Mouse (Mus musculus) embryonic fibroblast, embryonic 13.5 days (primary cell): ENCODE measurements around the gene Upk1a.

ENCODE experiments used
- CTCF ChIP-seq: IDR thresholded peaks from 2 replicates; pipeline ENCODE4 v1.5.1; 2011; ENCODE audit warnings: mild to moderate bottlenecking, control low read depth, low read length, moderate library complexity, borderline replicate concordance; ENCODE audit not compliant: insufficient read depth
- POLR2A ChIP-seq: IDR thresholded peaks from 2 replicates; pipeline ENCODE4 v1.6.1; 2011; ENCODE audit warnings: low read depth, mild to moderate bottlenecking, control low read depth, low read length, moderate library complexity

- no peak for TF ChIP-seq POLR2A
- TF ChIP-seq CTCF = no peak
These were observed 13.9 kb downstream of the Upk1a start, which contains the start of gene Zbtb32 for GRCm38 (mm10) chr7:30598786-30599185.
